Mouse (Mus musculus): Measurements from ENCODE around the gene Olfr59.

The Olfr59 gene

GRCm38 (mm10) chr11:74283436-74283835 lies at the start of gene Olfr59:
Gene Olfr59, plus strand, starts transcription at chr11:74283736.
- no peak for DNase-seq (ENCODE audit: low read depth, low spot score)

- no peak for DNase-seq (ENCODE audit: low read depth, low spot score)
These were observed 42.3 kb upstream of the Olfr59 start for GRCm38 (mm10) chr11:74241201-74241600.

- DNase-seq (ENCODE audit: low read depth, low spot score) = no peak
These were observed 24.0 kb upstream of the Olfr59 start, which contains the start of gene Olfr406 for GRCm38 (mm10) chr11:74259508-74259907. Gene Olfr406, plus strand, starts transcription at chr11:74259808.

GRCm38 (mm10) chr11:74287256-74287655 lies 3.7 kb downstream of the Olfr59 start:
- no peak for DNase-seq (ENCODE audit: low read depth, low spot score)

GRCm38 (mm10) chr11:74326044-74326443 lies 42.5 kb downstream of the Olfr59 start:
- DNase-seq (ENCODE audit: low read depth, low spot score) = no peak

- DNase-seq (ENCODE audit: low read depth, low spot score) = no peak
These were observed 45.2 kb downstream of the Olfr59 start for GRCm38 (mm10) chr11:74328781-74329180.

- no peak for DNase-seq (ENCODE audit: low read depth, low spot score)
These were observed 54.4 kb downstream of the Olfr59 start, which contains the start of gene Olfr410 for GRCm38 (mm10) chr11:74337931-74338330. Gene Olfr410, minus strand, starts transcription at chr11:74338031.

All from R1 (cell line).